Mouse (Mus musculus) bone marrow macrophage, adult 2 months (primary cell): ENCODE results near the gene Lypd6b. TPM values are rescaled to one million over a fixed set of nuclear protein-coding genes. Genes with fewer than 3 reads are reported as not detected.

ENCODE experiments used
- H3K27ac ChIP-seq: 2 replicates; pipeline ENCODE4 v1.5.1; 2012; ENCODE audit warnings: low read depth, low read length; ENCODE audit not compliant: insufficient read depth
- H3K4me1 ChIP-seq: 2 replicates; pipeline ENCODE4 v1.6.1; 2012; ENCODE audit warnings: low read length; ENCODE audit not compliant: control insufficient read depth, insufficient read depth
- H3K4me3 ChIP-seq: 2 replicates; pipeline ENCODE4 v1.5.1; 2012; ENCODE audit warnings: mild to moderate bottlenecking, low read length, moderate library complexity; ENCODE audit not compliant: insufficient read depth
- CTCF ChIP-seq: IDR thresholded peaks from 2 replicates; pipeline ENCODE4 v1.5.1; 2012; ENCODE audit warnings: low read depth, mild to moderate bottlenecking, low read length, moderate library complexity
- POLR2A ChIP-seq: IDR thresholded peaks from 2 replicates; pipeline ENCODE4 v1.6.1; 2012; ENCODE audit warnings: mild to moderate bottlenecking, low read depth, low read length, borderline replicate concordance
- polyA plus RNA-seq: library from polyadenylated mRNA; stranded (reverse); fragments of >200 nt; gene quantifications from 2 replicates; pipeline ENCODE4 v1.2.4, GENCODE M21; 2012; ENCODE audit not compliant: missing spikeins, insufficient read depth, insufficient read length

The Lypd6b gene
- polyA plus RNA-seq, 1 experiment = not detected

- H3K4me3 ChIP-seq = no peak overlapping the region
- no peak for TF ChIP-seq CTCF
- no peak for TF ChIP-seq POLR2A
- H3K4me1 ChIP-seq = peaks cover 66% of the 10 kb centered on the region
- H3K27ac ChIP-seq = no peak overlapping the region
These were observed 39.8 kb upstream of the Lypd6b start for GRCm38 (mm10) chr2:49747670-49748069.

DNA sequence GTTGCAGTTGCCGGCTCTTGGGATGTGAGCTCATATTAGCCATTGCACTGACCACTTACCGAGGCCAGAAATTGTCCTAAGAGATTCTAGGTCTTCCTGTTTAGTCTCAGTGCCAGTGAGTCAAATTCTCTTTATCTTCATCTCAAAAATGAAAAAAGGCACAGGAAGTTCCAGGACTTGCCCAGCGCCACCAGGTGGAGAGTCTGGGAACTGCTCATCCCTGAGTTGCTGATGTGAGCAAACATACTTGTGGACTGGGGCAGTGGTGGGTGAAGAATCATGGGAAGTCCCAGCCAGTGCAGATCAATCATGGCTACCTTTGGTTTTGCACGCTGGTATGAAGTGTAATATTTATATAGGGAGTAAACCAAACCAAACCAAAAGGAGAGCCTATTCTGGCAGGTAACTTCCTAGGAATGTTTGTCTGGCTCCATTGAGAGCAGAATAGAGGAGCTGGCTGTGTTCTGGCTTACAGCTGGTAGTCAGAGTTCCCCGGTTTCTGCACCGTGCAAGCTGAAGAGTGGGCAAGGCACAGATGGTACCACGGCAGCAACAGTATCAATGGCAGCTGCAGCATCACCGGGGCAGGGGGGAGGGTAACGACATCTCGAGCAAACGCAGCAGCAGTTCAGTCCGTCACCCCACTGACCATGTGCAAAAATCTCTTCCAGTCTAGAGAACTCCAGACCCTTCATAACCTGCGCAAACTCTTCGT, 38.7 kb upstream of the Lypd6b start:
- TF ChIP-seq POLR2A (no peak), CTCF (peak; percentile 96)
- H3K4me1 ChIP-seq = peaks cover 66% of the 10 kb centered on the region
- no peak overlapping the region for H3K27ac ChIP-seq
- H3K4me3 ChIP-seq = no peak overlapping the region

- Histone ChIP-seq H3K27ac (peak overlapping the region; percentile 41), H3K4me1 (peaks cover 66% of the 10 kb centered on the region), H3K4me3 (no peak overlapping the region)
- TF ChIP-seq CTCF (no peak), POLR2A (no peak)
These were observed 37.5 kb upstream of the Lypd6b start for GRCm38 (mm10) chr2:49749730-49750576.

GRCm38 (mm10) chr2:49751544-49752210, 35.8 kb upstream of the Lypd6b start:
- Histone ChIP-seq H3K27ac (no peak overlapping the region), H3K4me3 (no peak overlapping the region), H3K4me1 (peaks cover 56% of the 10 kb centered on the region)
- TF ChIP-seq POLR2A = no peak
- TF ChIP-seq CTCF = no peak

GRCm38 (mm10) chr2:49752211-49752607, 35.3 kb upstream of the Lypd6b start:
- H3K4me1 ChIP-seq = peaks cover 52% of the 10 kb centered on the region
- TF ChIP-seq CTCF (no peak), POLR2A (no peak)
- no peak overlapping the region for H3K4me3 ChIP-seq
- 0 out of 2 replicates have a peak overlapping the region, but pooled peaks have one; percentile 6 for H3K27ac ChIP-seq

- H3K4me1 ChIP-seq = peaks cover 48% of the 10 kb centered on the region
- peak overlapping the region; percentile 22; the same call in 1 of the 2 replicates for H3K27ac ChIP-seq
These were observed 34.4 kb upstream of the Lypd6b start for GRCm38 (mm10) chr2:49753062-49753461.

DNA sequence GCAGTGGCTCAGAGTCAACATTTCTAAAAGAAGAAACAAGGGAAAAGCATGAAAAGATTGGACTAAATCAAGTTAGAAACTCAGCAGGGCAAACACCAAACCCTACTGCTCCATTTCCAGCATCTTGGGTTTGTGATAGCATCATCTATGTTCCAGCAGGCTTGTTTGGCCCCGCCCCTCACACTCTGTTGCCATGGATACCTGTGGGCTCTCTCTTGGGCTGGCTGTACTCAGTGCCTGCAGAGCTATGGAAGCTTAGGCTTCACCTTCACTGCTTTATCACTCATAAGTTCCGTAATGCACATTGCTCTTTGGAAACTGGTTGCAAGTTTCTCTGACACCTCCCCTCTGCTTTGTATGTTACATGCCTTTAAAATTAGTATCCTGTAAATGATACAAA, 32.4 kb upstream of the Lypd6b start:
- Histone ChIP-seq H3K4me3 (no peak overlapping the region), H3K4me1 (peaks cover 33% of the 10 kb centered on the region), H3K27ac (no peak overlapping the region)
- TF ChIP-seq CTCF (no peak), POLR2A (no peak)

More at GRCm38 (mm10) chr2:49753062-49753461, 34.4 kb upstream of the Lypd6b start:
- no peak overlapping the region for H3K4me3 ChIP-seq
- TF ChIP-seq CTCF (no peak), POLR2A (no peak)

DNA sequence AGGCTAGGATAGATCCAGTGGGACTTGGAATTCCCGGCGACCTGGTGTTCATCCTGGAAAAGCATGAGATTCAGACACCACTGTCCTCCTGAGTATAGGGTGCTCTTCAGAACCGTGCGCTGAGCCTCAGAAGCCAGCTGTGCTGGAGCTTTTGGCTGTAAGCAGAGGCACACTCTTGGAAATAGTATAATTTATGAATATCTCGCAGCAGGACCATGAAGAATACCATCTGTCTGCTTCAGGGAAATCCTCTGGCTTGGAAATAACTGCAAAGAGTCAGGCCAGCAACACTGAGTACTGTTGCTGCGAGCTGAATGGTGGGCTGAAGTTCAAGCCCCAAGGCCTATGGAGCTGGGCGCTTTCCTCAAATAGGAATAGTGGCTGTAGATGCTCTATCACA, 29.9 kb upstream of the Lypd6b start:
- H3K27ac ChIP-seq = no peak overlapping the region
- H3K4me1 ChIP-seq = peaks cover 9% of the 10 kb centered on the region
- no peak overlapping the region for H3K4me3 ChIP-seq
- TF ChIP-seq POLR2A = no peak
- no peak for TF ChIP-seq CTCF

- H3K27ac ChIP-seq = no peak overlapping the region
- TF ChIP-seq POLR2A (no peak), CTCF (no peak)
- H3K4me1 ChIP-seq = no peaks in the 10 kb centered on the region
- no peak overlapping the region for H3K4me3 ChIP-seq
These were observed 23.0 kb upstream of the Lypd6b start for GRCm38 (mm10) chr2:49764331-49764946.
